In the genomic region with DNA sequence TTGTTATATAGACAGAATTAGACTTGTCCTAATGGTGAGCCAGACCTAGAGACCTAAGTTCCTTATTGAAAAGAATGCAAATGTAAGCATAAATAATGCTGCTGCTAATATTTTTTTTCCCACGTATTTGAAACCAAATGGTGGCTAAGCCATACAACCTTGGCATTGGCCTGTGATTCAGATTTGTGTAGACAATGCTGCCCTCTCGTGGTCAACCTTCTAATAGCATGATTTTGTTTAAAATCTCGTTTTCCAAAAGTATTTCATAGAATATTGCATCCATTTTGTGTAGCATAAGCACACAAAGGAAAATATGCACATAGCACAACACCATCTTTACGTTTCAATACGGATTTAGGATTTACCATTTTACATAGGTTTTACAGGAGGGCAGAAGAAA, we compare ENCODE assay signal across 7 mouse cellular contexts.
DNase-seq lines count a peak whose midpoint lies in the region; ATAC-seq and TF ChIP-seq lines count a peak whose summit lies in the region.

No protein-coding gene starts in this region.

- DNase-seq in ovary, postnatal 14 days (ENCODE audit: low spot score), result peak; percentile 66
- no peak for DNase-seq in ovary, postnatal 36 days (ENCODE audit: low spot score)
- DNase-seq in adipocyte (ENCODE audit: low spot score), result peak; percentile 84
- peak; percentile 81 for DNase-seq in hindlimb bud, embryonic 11.5 days (ENCODE audit: extremely low spot score, low read depth, low spot score)
- DNase-seq in liver, embryonic 13.5 days, result peak; percentile 17
- DNase-seq in right cerebral cortex, postnatal 10 days (ENCODE audit: low spot score in 2 of 2), result peak; percentile 66 to 81

- WGBS in liver, embryonic 13.5 days (ENCODE audit: insufficient replicate concordance), result under 1% methylated on average over 5 of the region's 5 CpGs

- peaks cover 1% of the 10 kb centered on the region; the same call in 1 of the 2 replicates for H3K4me1 ChIP-seq in cortical plate, adult 2 months (ENCODE audit: control insufficient read depth, insufficient read depth, low read length)
- H3K4me1 ChIP-seq in liver, embryonic 13.5 days (replicated peaks), result no peaks in the 10 kb centered on the region

- no peak overlapping the region for H3K4me3 ChIP-seq in cortical plate, adult 2 months (ENCODE audit: insufficient read depth, low read length)
- H3K4me3 ChIP-seq in liver, embryonic 13.5 days (replicated peaks), result no peak overlapping the region

- H3K4me2 ChIP-seq in liver, embryonic 13.5 days, result no peak overlapping the region

- TF ChIP-seq POLR2A in cortical plate, adult 2 months (IDR thresholded peaks at IDR 0.05; ENCODE audit: extremely low read depth, insufficient read depth, low read length), result no peak

- no peak for ATAC-seq in liver, embryonic 13.5 days (ENCODE audit: low read depth)

- H3K36me3 ChIP-seq in liver, embryonic 13.5 days, result no peaks in the 10 kb centered on the region

- H3K27me3 ChIP-seq in liver, embryonic 13.5 days, result no peaks in the 10 kb centered on the region

- H3K27ac ChIP-seq in cortical plate, adult 2 months (ENCODE audit: insufficient read depth, low read length), result no peak overlapping the region
- no peak overlapping the region for H3K27ac ChIP-seq in liver, embryonic 13.5 days

- H3K9me3 ChIP-seq in liver, embryonic 13.5 days (replicated peaks), result no peaks in the 10 kb centered on the region

- peak; percentile 67; the same call in 1 of the 2 replicates for TF ChIP-seq CTCF in cortical plate, adult 2 months (IDR thresholded peaks at IDR 0.05; ENCODE audit: extremely low read depth, insufficient read depth, low read length)

- H3K9ac ChIP-seq in liver, embryonic 13.5 days, result no peak overlapping the region
